Mouse (Mus musculus) adrenal gland, adult (tissue): ENCODE results near the gene Erc2.

Experiments used
- DNase-seq, 2 experiments: peaks; one replicate each; pipeline ENCODE4 v3.0.0; 2022 to 2023; ENCODE audit warnings: low spot score in 1 of 2; ENCODE audit not compliant: inconsistent age in 2 of 2

The Erc2 gene

DNA sequence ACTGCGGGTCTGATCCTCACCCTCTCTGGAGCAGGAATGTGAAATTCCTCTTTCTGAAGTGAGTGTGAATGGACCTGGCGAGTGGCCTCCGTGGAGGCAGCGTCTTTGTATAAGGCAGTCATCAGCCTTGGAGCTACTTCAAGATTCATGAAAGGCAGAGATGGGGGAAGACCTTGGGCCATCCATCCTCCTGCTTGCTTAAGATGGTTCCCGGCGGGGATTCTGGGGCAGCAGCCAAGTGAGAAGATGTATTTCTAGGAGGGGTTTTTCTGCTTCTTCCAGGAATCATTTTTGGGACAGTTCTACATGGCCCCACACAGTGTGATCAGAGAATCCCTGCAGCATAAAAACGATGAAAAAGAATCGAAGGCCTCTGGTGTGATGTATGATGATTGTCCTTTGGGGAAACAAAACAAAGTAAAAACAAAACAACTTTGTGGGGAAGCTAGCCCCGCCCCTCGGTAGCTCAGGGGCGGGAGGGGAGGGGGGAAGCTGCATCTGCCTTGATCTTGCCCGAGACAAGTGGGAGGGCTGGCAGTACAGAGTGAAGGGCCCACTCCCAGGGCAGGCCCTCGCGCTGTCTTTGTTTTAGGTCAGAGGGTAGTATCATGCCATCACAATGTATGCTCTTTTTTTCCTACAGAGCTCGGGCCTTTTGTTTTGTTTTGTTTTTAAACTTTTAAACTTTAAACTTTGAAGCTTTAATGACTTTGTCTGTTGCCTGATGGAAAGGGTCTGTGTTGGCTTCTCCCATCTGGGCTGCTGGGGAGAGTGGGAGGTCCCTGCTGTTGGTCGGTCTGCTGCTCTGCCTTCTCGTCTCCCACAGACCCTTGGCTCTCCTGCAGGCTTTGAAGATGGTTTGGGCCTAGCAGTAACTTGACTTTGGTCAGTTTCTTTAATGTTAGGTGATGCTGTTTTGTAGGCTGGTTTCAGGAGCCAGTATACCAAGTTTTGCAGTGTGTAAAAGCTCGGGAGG lies 435.9 kb downstream of the Erc2 start:
- peak in 1 of 2 experiments; percentile 31 for DNase-seq

DNA sequence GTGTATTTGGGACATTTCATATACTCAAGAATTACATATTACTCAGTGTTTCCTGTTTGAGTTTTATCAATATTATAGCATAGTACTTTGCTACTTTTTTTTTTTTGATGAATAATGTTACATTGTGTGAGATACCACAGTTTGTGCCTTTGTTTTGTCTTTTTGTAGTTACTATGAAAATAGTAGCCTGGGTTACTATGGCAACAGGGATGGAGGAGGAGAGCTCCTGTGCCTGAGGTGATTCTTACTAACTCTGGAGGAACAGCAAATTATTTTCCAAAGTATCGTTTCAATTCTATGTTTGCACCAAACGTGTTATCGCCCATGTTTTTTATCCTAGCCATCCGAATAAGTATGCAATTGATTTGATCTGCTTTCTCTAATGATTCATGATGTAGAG lies 438.7 kb downstream of the Erc2 start:
- no peak for DNase-seq

DNA sequence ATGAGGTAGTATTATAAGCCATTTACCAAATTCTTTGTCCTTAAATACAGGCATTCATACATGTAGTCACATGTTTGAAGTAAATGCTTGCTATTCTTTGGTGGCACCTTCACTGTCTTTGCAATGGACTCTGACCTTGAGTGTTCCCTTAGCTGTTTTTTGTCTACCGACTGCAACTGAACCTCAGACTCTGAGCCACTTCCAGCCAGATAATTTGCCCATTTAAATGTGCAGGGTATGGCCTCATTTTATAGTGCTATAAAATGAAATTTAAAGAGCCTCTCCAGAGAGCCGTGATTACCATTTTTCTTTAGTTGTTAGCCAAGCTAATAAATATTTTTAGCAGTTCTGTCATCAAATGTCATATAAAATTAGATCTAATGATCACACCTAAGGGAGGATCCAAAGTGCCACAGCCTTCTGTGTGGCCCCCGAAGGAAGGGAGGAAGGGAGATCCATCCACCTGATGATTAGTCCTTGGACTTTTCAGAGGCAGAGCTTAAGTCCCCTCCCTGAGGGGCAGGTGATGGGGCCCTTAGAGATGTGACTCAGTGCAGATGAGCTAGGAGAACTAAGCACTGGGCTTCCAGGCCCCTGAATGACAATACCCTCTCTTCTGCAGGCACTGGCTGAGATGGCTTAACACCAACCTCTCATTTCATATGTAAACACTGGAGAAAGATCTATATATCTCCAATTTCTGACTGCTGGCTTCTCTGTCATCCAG lies 439.6 kb downstream of the Erc2 start:
- DNase-seq: no peak

DNA sequence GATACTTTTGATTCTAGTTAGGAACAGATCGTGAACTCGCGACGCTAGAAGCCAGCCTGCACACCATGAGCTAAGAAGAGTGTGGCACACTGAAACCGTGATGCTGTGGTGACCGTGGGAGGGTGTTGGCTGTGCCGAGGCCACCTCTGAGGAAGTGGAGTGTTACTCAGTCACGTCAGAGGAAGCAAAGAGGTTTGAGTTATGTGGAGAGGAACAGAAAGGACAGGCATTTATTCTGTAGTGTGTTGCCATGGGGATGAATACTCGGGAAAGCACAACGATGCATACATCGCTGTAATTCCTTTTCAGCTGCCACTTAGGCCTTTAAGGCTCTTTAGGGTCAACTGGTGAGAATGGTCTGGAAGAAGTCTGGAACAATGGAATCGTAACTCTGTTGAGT lies 445.8 kb downstream of the Erc2 start:
- no peak for DNase-seq

GRCm38 (mm10) chr14:28069826-28070225 lies 447.6 kb downstream of the Erc2 start:
- no peak for DNase-seq

DNA sequence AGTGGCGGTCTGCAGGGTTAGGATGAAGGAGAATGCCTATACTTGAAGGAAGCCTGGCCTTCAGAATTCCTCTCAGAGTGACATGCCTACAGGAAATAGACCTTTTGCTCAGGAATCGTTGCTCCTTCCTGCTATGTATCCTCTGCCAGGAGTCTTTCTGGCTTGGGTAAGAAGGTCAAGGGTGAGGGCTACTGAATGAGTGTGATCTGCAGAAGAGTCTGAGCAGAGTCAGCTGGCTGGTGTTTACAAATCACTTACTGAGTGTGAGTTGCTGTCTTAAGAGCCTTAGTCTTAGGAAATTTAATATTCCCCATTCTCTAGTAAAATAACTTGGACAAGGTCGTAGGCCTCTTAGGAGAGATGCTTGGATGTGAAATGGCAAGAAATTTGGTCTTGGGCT lies 450.3 kb downstream of the Erc2 start:
- no peak for DNase-seq

DNA sequence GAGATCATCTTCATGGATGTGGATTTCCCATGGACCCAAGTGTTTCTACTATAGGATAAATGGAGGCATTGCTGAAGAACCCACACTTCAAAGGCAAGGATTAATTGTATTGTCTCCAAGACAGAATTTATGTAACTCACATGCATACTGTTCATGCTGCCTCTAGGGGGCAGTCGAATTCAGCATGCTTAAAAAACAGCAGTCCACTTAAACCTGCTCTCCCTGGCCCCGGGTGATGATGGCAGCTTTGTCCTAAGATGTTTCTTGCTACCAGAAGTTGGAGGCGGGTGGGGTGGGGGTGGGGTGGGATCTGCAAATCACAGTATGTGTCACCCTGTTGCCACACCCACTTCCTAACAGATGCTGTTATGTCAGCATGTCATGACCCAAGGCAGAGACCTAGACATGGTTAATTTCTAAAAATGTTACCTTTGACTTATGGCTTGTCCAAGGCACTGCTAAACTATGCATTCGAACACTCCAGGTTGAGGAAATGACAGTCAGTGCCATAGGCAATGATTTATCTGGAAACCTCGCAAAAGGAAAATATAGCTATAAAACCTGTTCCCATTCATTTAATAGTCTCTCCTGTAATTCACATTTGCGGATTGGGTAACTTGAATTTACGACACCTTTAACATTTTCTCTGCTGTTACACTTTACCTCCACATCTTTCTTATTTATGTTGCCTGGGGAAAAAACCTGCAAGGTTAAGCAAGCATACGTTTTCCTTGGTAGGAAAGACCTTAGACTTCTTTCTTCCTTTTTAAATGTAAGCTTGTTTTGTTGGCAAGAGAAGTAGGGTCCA lies 467.6 kb downstream of the Erc2 start:
- DNase-seq: peak; percentile 6 to 48

- no peak for DNase-seq
Measured at GRCm38 (mm10) chr14:28091367-28091766, 469.1 kb downstream of the Erc2 start.

- peak; percentile 3 to 28 for DNase-seq
Measured at GRCm38 (mm10) chr14:28093214-28093613, 471.0 kb downstream of the Erc2 start.

- no peak for DNase-seq
Measured at GRCm38 (mm10) chr14:28093913-28094312, 471.7 kb downstream of the Erc2 start.

GRCm38 (mm10) chr14:28099084-28099483 lies 476.9 kb downstream of the Erc2 start:
- DNase-seq: no peak

- no peak for DNase-seq
Measured at GRCm38 (mm10) chr14:28113121-28113520, 490.9 kb downstream of the Erc2 start.

- no peak for DNase-seq
Measured at GRCm38 (mm10) chr14:28120851-28121250, 498.6 kb downstream of the Erc2 start.

- DNase-seq: no peak
Measured at GRCm38 (mm10) chr14:28126842-28127241, 504.6 kb downstream of the Erc2 start.

DNA sequence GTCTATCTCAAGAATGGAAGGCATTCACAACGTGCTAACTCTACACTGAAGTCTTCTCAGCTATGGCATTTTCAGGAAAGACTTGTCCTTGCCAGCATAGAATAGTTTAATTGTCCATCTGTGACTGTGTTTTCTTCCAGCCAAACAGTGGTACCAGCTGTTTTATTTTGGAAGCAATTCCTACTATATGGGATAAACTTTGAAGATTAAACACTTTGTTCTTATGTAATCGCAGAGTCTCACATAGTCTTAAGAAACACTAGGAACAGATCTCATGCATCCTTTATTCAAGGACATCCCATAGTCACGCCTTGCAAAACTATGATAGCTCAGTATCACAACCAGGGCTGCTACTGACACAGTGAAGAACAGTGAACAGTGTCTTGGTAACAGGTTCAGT lies 506.8 kb downstream of the Erc2 start:
- no peak for DNase-seq

- no peak for DNase-seq
Measured at GRCm38 (mm10) chr14:28143998-28144397, 521.8 kb downstream of the Erc2 start.

DNA sequence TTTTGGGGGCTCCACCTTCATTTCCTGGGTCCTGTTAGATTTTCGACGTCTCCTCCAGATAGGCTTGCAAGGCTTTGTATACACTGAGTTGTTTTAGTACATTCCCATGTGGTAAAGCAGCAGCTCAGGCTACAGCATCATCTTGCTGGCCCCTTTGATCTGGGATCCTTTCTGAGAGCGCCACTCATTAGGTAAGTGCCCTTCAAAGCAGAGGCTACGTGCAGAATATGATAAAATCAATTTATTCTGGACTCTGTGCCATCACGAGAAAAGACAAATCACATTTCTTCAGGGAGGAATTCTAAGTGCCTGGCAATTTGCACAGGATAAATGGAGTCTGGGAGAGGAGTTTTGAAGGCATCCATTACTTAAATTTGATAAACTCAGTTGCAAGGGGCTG lies 525.0 kb downstream of the Erc2 start:
- no peak for DNase-seq

- DNase-seq: no peak
Measured at GRCm38 (mm10) chr14:28150942-28151341, 528.7 kb downstream of the Erc2 start.

- DNase-seq: peak in 1 of 2 experiments; percentile 36
Measured at GRCm38 (mm10) chr14:28155706-28156105, 533.5 kb downstream of the Erc2 start.

GRCm38 (mm10) chr14:28160852-28161251 lies 538.6 kb downstream of the Erc2 start:
- no peak for DNase-seq
